Mouse (Mus musculus) natural killer cell, adult 2 months (primary cell): Measurements from ENCODE around the gene Orai1.

Experiments
- DNase-seq, 2 experiments: peaks; one replicate each; pipeline ENCODE4 v3.0.0; 2022; ENCODE audit warnings: low spot score in 2 of 2

Gene Orai1

DNA sequence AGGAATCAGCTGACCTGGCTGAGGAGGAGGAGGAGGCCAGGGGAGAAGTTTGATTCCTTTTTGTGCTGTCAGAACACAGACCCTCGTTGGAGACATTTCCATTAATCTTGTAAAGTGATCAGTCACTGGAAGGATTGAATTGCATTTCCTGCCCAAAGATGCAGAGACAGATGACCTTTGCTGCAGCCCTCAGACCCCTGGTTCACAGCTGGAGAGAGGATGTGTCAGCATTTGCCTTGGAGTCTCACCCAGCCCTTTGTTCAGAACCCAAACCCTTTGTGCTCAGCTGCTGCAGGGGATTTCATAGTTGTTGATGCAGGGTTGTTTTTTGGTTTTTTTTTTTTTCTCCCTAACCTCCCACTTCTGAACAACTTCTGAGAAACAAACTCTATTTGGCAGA, 20.0 kb upstream of the Orai1 start:
- peak; percentile 17 to 30 for DNase-seq

- DNase-seq, result no peak
Observed at GRCm38 (mm10) chr5:122997205-122998204, 17.4 kb upstream of the Orai1 start.

- DNase-seq, result no peak
Observed at GRCm38 (mm10) chr5:123000901-123001300, 14.0 kb upstream of the Orai1 start.

DNA sequence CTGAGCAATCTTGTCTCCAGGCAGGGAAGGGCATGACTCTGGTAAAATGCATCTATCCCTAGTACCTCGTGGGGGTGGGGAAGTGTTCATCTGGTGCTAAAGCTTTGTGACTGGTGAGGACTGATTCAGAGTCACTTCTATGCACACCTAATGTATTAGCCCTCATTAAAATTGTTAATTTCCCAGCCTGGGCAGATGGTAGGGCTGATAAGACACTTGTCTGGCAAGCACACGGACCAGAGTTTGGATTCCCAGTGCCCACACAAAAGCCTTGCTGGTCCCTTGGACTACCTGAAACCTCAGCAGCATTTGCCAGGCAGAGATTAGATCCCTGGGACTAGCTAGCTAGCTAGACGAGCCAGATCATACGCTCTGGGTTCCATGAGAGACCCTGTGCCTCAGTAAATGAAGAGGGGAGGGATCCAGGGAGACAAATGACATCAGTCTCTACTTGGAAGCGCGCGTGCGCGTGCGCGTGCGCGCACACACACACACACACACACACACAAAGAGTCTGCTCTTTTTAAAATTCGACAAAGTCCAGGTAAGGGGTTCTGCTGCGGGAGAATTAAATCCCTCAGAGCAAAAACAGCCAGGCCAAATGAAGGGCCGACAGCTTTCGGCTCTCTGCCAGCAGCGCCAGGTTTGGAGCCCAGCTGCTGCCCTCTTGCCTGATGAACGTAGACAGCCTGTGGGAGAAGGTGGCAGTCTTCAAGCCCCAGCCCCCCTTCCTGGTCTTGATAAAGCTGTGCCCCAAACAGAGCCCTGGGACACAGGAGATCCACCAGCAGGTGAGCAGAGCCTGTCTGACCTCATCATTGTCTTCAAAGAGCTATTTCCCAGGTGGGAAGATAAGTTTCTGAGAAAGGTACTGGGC, 8.9 kb upstream of the Orai1 start:
- DNase-seq, result no peak

GRCm38 (mm10) chr5:123008877-123009493, 5.9 kb upstream of the Orai1 start:
- no peak for DNase-seq

DNA sequence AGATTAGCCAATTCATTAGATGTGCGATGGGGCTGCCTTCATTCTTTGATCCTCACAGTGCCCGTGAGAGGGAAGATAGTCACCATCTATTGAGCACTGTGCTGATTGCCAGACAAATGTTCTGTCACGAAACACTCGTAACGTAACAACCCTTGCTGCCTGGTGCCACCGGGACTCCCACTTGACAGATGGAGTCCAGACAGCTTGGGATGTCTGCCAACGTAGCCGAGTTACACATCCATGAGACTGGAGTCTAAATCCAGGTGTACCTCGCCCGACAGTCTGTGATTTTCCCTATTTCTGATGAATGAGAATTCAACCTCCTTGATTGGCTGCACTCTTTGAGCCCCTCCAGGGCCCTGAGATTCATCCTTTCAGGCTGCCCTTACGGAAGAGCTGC, 5.0 kb upstream of the Orai1 start:
- DNase-seq, result no peak

DNA sequence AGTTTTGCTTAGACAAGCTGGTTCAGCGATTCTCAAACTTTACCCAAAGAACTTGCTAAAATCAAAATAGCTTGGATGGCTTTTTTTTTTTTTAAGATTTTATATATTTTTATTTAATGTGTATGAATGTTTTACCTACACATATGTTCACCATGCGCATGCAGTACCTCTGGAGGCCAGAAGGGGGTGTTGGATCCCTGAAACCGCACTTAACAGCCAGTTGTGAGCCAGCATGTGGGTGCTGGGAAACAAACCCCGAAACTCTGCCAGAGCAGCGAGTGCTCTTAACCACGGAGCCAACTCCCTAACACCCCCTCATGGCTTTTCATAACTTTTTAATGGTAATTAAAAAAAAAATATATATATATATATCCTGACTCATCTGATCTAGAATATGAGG, 4.1 kb upstream of the Orai1 start:
- DNase-seq, result peak in 1 of 2 experiments; percentile 38

DNA sequence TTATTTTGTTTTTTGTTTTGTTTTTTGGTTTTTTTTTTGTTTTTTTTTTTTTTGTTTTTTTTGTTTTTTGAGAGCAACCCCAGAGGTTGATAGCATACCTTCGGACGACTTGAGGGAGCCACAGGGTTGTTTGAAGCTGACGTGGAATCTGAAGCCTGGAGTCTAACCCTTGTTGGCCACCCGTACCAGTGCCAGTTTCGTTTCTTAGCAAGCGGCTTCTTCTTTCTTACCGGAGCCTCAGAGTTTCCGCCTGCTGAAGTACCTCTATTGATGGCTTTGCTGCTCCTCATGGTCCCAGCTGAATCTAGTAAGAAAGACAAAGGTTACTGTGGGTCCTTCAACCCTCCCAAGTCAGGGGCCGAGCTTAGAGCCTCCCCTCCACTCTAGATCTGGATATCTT, 3.2 kb upstream of the Orai1 start:
- DNase-seq, result no peak

DNA sequence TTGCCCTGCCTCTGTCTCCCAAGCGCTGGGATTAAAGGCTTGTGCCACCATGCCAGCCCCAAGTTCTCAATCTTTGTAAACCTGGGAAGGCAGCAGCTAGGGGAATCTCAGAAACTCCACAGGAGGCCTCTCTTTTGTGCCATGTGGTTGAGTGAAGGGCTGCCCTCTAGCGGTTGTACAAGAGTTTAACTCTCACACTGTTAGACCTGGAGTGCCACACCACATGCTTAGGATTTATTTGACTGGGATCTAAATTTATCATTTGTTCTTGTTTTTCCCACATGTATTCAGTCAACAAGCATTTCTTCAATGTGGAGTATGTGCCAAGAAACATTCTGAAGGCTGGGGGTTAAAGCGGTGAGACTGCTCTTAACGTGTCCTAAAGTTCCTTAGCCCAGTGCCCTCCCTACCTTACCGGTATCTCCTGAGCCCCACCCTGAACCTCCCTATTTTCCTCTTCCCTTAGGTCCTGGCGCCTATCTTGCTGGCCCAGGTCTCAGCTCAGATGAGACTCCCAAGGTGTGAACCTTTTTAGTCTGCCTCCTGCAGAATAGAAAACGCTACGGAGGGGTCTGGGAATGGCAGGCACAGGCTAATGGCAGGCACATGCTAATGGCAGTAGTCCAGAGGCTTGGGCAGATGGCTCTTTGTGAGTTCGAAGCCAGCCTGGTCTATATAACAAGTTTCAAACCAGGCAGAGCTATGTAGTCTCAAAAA, 1.1 kb upstream of the Orai1 start:
- DNase-seq, result peak; percentile 61 to 72

DNA sequence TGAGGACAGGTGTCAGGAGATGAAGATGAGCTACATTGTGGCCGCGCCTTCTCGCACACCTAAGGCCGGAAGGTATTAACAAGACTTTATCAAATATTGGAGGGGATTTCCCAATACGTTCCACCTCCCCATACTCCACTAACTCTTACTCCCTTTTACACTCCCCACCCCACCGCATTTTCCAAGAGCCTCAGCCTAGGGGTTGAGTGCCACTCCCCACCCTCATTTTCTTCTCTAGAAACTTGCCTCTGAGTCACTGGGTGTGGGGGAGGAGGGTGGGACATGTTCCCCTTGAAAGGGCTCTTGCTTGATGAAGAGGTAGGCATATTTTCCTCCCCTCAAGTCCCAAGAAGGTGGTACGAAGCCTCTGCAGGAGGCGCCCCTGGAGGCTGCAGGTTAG, 1.0 kb downstream of the Orai1 start:
- peak; percentile 20 to 36 for DNase-seq

- no peak for DNase-seq
Observed at GRCm38 (mm10) chr5:123017504-123017903, 2.6 kb downstream of the Orai1 start.

- DNase-seq, result no peak
Observed at GRCm38 (mm10) chr5:123019336-123020016, 4.6 kb downstream of the Orai1 start.

- DNase-seq, result no peak
Observed at GRCm38 (mm10) chr5:123020426-123020825, 5.6 kb downstream of the Orai1 start.

DNA sequence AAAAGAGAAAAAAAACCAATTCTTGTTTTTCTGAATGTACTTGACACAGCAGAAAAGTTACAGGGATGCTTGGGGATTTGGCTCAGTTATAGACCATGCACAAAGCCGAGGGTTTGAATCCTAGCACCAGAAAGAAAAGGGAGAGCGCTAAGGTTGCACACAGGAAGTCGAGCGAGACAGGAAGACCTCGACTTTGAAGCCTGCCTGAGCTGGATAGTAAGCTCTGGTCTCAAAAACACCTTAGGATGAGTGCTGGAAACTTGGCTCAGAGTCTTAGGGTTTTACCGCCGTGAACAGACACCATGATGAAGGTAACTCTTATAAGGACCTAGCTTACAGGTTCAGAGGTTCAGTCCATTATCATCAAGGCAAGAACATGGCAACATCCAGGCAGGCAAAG, 6.6 kb downstream of the Orai1 start:
- DNase-seq, result no peak

GRCm38 (mm10) chr5:123023049-123023448, 8.2 kb downstream of the Orai1 start:
- no peak for DNase-seq

DNA sequence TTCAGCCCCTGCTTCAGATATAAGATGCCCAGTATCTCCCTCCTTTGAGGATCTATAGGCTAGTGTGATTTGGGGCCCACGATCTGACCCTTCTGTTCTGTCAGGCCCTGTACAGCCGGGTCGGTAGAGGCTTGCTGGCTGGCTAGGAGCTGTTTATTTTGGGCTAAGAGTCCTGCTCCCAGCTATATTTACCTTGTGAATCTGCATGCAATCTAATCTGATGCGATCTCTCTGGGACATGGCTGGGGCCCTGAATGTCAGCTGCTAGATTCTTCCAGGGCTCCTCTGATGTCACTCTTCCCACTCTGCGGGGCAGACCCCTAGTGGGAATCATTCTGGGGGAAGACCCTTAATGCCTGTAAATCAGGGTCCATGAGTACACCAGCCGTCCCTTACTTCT, 9.4 kb downstream of the Orai1 start:
- no peak for DNase-seq

DNA sequence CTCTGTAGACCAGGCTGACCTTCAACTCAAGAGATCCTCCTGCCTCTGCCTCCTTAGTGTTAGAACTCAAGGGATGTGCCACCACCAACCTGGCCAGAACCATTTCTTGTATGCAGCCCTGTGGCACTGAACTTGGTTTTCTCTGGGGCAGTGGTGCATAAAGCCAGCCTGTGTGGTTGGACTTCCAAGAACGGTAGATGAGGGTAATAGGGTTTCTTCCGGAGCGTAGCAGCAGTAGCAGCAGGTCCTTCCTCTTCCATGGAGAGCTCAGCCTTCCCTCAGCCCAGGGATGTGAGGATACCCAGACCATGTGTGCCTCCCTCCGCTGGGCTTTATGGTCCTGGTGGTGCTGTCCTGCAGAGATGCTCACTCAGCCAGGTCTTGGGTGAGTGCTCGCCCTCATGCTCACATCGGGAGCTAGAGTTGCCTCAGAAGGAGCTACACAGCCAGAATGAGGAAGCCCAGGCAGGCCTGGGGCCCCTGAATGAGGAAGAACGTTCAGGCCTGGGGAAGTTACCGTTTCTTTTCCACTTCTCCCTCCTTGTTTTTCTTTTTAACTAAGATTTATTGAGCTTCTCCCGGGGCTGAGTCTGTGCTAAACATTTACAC, 10.2 kb downstream of the Orai1 start:
- peak; percentile 26 to 43 for DNase-seq

DNA sequence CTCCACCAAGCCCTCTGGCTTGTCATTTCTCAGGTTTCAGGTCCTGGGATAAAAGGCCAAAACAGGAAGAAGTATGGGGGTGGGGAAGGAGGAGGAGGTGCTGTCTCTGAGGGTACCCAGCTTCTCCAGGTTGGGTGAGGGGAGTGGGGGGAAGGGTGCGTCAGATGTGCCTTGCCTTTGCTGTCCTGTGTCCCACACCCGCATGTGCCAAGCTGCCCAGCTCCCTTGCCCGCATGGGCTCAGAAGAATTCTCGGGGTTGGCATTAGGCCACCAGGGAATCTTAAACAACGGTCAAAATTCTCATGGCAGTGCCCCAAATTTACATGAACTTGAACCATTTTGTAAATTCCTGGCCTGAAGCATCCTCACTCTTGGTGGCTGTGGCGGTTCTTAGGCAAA, 11.5 kb downstream of the Orai1 start:
- DNase-seq, result no peak

DNA sequence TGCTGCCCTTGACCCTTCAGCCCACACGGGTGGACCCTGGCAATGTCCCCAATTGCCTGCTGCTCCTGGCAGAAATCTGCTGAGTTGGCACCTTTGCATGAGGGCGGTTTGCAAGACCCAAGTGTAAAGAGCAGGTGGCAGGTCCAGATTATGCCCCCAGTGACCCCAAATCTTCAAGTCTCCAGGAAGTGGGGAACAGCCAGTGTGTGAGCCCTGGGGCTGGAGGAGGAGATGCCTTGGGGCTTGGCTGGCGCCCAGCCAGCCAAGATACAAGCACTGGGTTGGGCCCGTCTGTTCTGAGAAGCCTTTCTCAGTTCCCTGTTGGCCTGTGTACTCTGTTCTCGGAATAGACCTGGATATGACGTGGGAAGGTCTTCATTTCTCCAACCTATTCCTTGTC, 12.6 kb downstream of the Orai1 start:
- no peak for DNase-seq

GRCm38 (mm10) chr5:123029729-123030128, 14.9 kb downstream of the Orai1 start:
- no peak for DNase-seq
